Mouse (Mus musculus): ENCODE data around the gene Apba2.

Apba2 gene

DNA sequence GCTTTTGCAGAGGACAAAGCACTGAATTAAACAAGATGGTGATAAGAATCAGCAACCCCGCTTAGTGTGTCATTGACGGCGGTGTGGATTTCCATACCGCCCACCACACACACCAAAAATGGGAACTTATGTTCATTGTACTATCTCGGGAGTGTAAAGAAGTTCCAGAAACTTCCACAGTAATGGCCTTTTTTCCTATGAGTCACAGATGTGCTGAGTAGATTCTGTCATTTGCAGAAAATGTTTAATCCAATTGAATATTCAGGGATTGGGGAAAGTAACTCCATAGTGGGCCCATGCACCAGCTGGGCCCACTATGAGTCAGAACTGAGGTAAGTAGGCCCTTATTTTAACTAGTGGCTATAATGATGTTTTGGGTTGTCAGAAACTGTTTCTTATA is 161.0 kb downstream of the Apba2 start:
- DNase-seq: no peak

GRCm38 (mm10) chr7:64663600-64663999 is 162.1 kb downstream of the Apba2 start:
- DNase-seq: no peak

DNA sequence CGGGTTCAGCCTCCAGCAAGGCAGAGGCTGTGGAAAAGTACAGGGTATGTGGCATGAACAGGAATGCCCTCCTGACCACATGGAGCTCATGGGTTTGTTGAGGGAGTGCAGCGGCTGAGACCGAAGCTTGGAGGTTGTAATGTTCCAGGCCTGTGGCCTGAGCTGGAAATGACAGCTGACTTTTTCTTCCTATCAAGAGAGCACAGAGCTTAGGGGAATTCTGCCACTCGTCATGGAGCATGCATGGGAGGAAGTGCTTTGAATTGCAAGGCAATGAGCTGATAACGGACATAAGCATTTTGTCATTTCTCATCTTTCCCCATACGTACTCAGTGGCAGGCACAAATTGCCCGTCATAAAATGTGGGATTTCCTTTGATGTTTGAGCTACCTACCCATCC is 163.6 kb downstream of the Apba2 start:
- no peak for DNase-seq

DNA sequence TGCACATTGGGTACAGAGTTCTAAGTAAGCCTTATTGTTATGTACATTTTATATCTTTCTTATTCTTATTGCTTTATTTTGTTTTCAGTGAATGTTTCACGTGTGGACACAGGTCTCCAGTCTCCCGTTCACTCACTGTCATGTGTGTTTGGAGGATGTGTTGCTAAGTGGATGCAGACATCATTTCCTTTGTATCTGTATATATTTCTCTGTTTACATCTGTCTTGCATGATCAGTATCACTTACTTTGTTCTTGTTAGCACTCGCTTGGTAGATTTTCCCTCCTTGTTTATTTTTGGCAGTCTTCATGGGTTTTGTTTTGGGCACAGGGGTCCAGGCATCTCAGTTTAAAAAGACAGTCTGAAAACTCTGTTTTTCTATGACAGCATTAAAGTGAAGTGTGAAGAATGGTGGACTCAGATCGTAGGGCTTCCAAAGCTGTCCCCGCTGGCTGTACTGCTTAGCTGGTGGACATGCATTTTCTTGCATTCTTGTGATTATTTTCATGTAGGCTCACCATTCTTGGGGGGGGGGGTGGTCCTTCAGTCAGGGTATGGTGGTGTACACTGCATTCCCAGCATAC is 164.3 kb downstream of the Apba2 start:
- no peak for DNase-seq

- DNase-seq: peak in 1 of 2 experiments; percentile 14
Measured at GRCm38 (mm10) chr7:64667959-64668358, 166.5 kb downstream of the Apba2 start.

- DNase-seq: no peak
Measured at GRCm38 (mm10) chr7:64679771-64680479, 178.4 kb downstream of the Apba2 start.

GRCm38 (mm10) chr7:64684893-64685292 is 183.4 kb downstream of the Apba2 start:
- no peak for DNase-seq

DNA sequence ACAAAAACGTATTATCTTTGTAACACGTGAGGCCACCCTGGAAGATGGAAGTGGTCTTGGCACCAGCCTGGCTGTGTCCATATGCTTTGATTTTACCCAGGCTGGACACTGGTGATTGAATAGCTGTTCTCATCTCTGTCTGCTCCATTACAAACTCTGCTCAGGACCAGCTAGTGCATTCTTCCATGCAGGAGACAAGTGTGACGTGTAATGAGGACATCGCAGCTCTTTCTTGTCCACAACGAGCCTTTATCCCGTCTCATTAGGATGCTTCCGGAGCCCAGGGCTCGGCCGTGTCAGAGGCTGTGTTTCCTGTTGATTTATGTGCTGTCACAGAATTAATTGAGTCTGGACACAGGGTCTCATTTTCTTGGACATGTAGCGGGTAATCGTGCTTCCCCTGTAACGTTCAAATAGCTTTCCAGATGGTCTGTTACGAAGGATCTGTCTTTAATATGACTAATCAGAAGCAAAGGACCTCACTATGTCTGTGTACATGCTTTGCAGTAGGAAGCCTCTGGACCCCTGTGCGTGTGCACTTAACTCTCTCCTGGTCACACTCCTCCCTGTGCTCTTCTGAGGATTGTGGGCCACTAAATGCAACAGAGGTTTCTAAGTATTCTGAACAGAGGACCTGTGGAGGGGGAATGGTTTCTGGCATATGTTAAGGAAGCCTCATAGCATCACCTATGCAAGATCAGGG is 186.8 kb downstream of the Apba2 start:
- DNase-seq: no peak

- no peak for DNase-seq
Measured at GRCm38 (mm10) chr7:64691831-64692230, 190.3 kb downstream of the Apba2 start.

- DNase-seq: no peak
Measured at GRCm38 (mm10) chr7:64694937-64695336, 193.4 kb downstream of the Apba2 start.

- no peak for DNase-seq
Measured at GRCm38 (mm10) chr7:64696521-64697281, 195.2 kb downstream of the Apba2 start.

GRCm38 (mm10) chr7:64697791-64698337 is 196.4 kb downstream of the Apba2 start:
- no peak for DNase-seq

- no peak for DNase-seq
Measured at GRCm38 (mm10) chr7:64704060-64704595, 202.6 kb downstream of the Apba2 start.

DNA sequence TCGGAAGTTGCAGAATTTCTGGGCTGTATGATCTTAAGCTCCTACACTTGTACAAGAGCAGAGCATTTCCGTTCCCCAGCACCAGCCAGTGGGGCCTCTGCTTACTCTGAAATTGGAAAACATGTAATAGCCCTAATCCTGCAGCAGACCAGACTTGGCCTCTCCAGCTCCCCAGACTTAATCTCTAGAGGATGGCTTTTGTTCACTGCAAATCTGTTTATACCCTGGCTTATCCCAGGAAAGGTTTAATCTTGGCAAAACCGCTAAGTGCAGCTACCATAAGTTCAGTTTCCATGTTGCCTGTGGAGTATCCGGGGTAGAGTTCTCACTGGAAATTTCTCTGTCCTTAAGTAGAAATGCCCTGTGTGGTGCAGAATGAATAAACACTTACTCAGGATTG is 206.7 kb downstream of the Apba2 start:
- no peak for DNase-seq

GRCm38 (mm10) chr7:64709520-64710262 is 208.2 kb downstream of the Apba2 start:
- no peak for DNase-seq

GRCm38 (mm10) chr7:64716286-64716685 is 214.8 kb downstream of the Apba2 start:
- DNase-seq: peak in 1 of 2 experiments; percentile 36

GRCm38 (mm10) chr7:64723313-64723712 is 221.8 kb downstream of the Apba2 start:
- DNase-seq: no peak

DNA sequence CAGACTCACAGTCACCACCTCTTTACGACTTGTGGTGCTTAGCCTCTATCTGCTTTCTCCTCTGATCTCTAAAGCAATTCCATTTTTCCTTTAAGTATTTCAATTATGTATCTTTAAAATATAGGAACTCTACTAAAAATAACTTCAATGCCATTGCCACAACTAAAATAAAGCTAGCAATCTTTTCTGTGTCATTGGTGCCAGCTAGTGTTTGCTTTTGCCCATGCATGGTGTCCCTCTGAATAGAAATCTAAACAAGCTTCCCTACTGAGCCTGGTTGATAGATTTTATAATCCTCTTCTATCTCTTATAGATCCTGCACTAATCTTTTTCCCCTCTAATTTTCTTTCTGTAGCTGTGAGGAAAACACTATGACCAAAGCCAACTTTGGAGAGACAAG is 222.9 kb downstream of the Apba2 start:
- no peak for DNase-seq

DNA sequence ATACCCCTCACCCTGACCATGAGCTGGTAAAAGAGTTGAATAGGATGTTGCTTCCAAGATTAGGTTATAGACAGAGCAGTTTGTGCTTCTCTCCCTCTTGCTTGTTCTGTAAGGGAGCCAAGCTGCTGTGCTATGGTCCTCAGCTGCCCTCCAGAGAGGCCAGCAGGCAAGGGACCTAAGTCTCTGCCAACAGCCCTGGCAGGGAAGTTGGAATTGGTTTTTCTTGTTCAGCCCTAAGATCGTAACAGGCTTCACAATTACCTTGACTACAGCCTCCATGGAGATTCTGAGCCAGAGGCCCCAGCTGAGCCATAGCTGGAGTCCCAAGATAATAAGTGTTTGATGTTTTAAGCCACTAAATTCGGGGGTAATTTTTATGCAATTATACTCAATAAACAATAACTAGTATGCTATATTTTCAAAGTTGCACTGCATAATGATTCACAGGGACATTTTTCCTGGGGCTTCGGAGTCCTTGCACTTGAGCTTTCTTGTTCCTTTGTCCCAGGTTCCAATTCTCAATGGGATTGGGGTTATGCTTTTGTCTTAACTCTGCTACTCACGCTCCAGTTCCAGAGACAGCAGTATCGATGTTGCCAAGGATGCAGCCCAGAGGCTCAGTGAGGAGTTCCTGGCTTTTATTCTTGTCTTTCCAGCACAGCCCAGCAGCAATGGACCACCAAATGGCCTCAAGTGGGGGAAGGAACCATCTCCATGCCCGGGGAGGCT is 224.6 kb downstream of the Apba2 start:
- DNase-seq: no peak

GRCm38 (mm10) chr7:64728181-64728591 is 226.7 kb downstream of the Apba2 start:
- DNase-seq: no peak

GRCm38 (mm10) chr7:64728816-64729215 is 227.3 kb downstream of the Apba2 start:
- DNase-seq: no peak

All from kidney, adult 8-10 months (tissue).